Mouse (Mus musculus): ENCODE data around the gene Trip11.

DNA sequence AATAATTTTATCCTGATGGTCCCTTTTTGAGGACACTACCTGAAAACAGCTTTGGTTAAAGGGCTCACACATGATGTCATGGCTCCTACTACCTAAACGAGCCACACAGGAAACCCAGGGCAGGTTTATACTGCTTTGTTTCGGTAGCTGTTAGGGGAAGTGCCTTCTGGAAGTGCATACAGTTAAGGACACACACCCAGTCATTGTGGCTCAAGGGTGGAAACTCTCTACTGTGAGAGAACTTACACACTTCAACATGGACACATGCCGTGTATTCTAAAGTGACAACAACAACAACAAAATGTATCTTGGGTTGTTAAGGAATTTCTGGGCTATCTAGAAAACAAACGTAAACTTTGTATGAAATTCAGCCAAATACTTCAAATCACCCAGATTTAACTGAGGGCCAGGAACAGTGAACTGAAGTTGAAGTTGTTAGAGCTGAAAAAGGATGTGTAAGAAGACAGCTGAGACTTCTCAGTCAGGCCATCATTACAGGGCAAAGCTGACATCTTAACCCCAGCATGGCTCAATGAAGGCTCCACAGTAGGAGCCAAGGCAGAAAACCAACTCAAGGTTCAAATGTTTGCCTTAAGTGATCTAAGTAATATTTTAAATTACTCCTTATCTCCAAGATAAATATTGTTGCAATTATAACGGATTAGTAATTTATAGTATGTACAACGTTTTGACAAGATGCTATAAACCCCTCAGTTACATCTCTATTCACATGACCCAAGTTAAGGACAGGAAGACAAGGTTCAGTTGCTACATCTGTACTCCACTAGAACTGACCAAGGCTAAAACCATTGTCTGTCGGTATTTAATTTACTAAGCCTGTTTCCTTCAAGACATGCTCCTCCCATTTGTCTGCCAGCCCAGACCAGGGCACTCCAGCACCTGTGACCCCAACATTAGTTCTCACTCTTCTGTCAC lies 80.6 kb downstream of the Trip11 start:
- TF ChIP-seq CTCF (IDR thresholded peaks at IDR 0.05; ENCODE audit: extremely low read depth, insufficient read depth, insufficient read length, insufficient replicate concordance) (no peak), POLR2A (IDR thresholded peaks at IDR 0.05; ENCODE audit: low read depth, low read length) (no peak)

Measured in spleen, adult 2 months (tissue).